Mouse (Mus musculus): ENCODE data around the gene Ntm.
A peak's percentile ranks its signal among the peaks of the same experiment; 100 is the strongest.

The Ntm gene

DNA sequence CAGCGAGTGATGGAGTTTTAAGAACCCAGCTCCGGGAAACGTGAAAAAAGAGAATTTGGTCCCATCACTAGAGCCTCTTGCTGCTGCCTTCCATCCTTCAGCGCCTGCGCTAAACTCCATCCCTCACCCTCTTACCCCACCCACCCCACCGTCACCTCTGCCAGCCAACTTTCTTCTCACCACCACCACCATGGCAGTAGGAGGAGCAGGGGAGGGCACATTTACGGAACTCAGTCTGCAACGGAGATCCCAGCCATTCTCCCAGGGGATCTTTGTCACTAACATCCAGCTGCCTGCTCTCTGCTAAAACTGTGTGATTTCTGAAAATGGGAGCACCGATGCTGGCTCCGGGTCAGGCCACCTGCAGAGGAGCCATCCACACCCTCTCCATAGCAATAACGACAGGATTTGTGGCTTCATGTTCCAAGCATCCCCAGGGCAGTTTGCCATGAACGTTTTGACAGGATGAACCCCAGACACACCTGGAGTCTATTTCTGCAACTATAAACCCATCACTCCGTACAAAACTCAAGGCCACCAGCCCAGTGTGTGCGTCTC lies 309.2 kb downstream of the Ntm start:
- DNase-seq, result no peak

DNA sequence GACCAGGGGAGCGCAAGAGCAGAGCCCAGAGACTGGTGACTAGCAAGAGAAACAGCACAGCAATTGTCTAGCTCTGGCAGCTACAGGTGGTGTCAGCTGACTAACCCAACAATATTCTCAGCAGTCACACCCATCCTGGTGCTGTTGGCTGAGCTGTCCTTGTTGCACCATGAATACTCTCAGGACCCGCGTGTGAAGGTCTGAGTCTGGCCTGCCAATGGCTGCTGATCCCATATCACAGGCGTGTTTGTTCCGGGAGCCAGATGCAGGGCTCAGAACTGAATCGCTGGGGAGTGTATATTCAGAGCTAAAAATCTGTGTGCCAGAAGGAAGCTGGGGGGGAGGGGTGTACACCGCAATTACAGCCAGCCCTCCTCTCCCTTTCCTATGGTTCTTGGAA lies 310.1 kb downstream of the Ntm start:
- DNase-seq, result no peak

DNA sequence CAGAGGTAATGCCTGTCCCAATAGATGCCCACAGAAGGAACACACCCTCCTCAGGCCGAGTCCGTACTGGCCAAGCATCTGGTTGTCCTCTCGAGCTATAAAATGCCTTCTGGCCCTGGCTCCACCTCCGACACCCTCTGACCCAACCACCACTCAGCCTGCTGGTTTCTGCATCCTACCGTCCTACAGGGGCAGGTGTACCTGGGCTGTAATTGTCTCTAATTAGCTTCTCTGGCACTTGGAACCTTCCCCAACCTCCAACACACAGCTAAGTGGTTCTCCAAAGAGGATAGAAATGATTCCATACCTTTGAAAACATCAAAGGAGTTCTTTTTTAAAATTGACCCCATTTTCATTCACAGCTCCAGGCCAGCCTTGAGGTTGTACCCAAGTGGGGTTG lies 311.1 kb downstream of the Ntm start:
- DNase-seq, result no peak

DNA sequence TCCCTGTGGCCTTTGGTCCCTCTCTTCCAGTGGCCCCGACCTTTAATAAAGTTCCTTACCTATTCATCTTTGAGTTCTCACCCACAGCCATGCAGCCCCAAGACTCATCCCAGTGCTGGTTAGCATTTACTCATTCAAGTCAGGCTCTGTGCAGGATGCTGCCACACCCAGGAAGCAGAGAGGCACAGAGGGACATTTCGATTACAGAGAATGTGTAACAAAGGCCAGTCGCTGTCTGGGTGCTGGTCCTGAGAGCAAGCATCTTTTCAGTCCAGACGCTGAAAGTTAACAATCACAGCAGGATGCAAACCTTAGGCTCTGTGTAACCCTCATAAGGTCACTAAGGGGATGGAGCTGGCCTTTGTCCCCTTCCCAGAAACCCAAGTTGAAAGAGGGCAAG lies 311.7 kb downstream of the Ntm start:
- no peak for DNase-seq

DNA sequence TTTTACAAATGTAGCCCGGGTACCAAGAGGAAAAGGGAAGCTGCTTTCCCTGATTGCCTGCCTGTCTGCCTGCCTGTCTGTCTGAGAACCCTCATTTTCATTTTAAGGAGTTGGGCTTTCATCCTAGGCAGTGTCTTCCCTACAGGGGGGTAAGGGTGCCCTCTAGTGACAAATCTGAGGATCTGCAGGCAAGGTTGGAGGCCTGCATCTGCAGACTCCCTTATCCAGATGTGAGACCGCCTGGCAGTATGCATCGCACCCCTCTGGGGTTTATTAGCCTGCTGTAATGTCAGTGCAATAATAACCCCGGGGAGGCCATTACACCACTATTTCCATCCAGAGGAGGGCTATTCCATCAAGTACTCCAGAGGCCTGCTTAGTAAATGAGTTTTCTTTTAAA lies 312.3 kb downstream of the Ntm start:
- peak; percentile 73 for DNase-seq

DNA sequence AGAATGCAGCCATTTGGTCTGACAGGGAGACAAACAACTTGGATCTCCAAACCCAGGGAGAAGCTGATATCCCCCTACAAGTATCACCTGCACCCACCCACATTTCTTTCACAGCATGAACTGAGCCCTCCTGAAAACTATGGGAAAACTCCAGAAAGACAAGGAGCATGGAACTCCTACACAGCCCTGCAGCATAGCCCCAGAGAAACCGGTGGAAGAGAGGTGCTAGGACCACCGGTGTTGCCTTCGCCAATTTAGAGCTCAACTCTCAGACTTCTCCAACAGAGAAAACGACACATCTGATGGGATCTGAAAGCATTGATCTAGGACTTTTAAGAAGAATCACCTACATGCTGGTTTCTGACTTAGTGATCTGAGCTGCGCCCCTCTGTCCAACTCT lies 312.7 kb downstream of the Ntm start:
- DNase-seq, result no peak

DNA sequence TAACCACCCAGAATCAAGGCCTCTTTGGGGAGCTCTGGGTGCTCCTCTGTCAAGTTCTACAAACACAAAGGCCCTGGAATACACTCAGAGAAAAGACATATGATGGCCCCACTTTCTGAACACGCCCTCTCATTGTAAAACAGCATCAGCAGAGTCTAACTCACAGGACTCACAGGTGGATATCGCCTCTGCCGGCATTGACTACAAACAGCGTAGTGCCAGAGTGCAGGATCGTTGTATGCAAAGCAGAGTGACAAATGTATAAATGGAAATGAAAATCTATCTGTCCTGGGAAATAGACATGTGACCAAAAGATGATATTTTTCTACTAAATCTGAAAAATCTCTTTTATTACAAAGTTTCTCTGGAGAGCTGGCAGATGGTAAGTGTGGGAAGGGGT lies 314.7 kb downstream of the Ntm start:
- no peak for DNase-seq

DNA sequence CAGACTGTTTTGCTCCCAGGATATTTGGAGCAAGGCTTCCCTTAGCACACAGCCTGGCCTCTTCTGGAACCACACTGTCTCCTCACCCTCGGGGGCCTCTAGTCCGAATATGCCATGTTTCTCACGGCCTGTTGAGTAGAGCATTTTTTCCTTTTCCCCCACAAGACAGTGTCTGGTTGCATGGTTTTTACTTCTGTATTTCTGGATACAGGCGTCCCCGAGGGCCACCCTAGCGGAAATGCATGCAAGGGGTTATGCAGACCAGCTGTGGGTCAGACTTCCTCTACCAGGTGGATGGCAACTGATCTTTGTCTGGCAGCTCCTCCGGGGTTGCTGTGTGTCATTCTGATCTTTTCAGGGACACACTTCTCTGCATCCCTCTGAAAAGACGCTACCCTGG lies 315.2 kb downstream of the Ntm start:
- no peak for DNase-seq

DNA sequence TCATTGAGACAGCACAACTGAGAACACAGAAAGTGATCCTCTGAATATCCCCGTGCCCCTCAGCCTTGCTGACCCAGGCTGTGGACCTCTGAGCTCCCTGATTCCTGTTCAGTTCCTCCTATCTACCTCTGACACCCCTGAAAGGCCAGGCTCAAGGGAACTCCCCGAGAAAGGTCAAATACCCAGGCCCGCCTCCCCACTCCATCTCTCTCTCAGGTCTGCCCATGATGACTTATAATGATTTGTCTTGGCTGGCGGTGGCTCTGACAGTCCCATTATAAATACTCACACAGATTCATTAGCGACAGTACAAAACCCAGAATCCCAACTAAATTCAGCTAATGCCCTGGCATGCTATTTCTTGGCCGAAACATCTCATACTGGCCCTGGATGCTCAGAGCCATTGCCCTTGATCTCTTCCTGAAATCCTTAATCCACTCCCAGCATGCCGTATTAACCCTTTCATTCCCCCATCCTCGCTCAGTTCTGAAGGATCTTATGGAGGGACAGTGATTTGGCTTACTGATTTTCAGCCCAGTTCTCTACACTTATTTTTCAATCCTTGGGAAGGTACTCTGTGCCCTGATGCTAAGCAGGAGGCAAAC lies 317.0 kb downstream of the Ntm start:
- no peak for DNase-seq

DNA sequence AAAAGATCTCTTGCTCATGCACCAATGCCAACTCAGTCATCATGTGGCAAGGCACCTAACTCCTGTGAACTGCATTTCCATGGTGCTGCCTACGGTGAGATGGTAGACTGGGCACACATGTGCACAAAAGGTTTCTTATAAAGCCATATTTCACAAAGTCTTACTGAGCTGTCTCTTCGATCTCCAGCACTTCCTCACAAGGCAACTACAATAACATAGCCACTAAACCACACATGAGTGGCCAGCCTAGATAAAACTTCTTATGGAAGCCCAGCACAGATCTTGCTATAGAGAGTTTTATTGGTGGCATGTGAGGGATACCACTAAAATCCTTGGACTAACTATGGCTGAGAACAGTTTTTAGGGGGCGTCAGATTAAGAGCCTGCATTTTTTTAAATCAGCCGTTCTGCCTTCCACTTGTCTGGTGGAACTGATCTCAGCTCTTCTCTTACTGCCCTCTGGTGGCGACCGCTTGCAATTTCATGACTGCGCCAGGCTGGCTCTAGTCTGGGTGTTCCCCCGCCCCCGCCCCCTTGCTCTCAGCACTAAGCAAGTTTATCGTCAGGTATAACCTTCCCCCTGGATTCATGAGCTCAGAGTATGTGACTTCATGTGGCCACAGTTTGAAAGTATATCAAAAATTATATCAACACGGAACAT lies 319.8 kb downstream of the Ntm start:
- DNase-seq, result peak; percentile 88

DNA sequence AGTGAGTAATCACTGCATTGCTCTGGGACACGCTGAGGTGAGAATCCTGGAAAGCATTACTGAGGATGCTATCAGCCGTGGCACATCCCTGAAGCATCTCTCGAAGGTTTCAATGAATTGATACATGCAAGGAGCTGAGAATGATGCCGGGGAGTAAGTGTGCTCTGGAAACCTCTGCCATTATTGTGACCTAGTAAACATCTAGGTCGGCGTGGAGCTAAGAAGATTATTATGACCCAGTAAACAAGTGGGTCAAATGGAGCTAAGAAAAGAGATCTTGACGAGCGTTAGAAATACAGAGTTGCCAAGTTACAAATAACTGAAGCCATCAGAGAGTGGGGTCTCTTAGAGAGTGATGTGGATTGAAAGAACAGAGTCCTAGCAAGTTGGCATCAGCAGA lies 325.6 kb downstream of the Ntm start:
- no peak for DNase-seq

DNA sequence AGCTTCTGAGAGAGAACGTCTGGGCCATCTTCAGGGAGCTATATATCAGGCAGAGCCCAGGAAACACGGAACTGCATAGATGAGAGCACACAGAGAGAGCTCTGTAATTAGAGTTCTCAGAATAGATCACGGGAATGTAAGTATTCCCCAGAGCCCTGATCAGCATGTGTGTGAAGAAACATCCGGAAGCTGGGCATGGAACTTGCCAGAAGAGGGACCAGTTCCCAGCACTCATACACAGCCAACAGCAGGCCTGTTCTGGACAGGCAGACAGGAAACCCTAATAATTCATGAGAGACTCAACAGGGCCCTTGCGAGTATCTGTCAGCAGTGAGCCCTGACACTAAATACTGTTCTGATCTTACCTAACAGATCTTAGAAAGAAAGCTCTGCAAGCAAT lies 345.8 kb downstream of the Ntm start:
- no peak for DNase-seq

DNA sequence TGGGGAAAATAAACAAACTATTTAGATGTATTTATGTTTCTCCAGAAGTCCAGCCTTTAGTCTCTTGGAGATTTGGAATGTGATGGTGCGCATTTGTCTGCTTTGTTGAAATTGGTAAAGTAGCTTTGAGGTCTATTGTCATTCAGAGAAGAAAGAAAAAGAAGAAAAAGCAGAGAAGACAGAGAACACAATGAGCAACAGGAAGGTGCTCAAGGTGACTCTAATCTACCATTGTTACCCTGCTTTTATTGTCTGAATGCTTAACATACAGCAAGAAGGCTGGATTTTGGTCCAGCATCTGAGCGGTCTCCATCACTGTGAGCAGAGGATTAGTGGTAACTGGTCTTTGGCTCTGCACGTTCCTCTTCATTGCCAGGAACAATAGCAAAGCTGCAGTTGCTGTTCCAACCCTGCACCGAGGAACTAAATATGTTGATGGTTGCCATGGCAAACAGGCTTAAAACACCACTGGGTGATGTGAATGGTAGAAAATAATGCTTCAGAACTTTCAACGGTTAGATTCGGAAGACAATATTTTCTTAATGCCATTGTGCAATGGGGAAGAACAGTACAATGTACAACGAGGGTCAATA lies 350.8 kb downstream of the Ntm start:
- no peak for DNase-seq

DNA sequence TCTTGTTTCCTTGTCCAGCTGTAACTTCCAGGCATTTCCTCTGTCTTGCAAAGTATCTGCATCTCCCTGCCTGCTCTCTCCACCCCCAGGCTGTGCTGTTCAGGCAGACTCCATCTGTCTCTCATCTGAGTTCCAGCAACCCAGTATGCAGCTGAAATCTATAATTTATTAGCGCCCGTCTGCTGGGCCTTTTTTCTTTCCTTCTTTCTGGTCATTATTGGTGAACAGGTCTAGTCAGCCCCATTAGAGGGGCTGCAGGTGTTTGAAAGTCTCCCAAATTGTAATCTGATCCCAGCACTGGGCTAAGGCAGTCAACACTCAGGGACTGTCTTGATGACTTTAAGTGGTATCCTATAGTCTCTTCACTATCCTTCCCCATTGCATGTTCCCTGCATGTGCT lies 352.1 kb downstream of the Ntm start:
- no peak for DNase-seq

DNA sequence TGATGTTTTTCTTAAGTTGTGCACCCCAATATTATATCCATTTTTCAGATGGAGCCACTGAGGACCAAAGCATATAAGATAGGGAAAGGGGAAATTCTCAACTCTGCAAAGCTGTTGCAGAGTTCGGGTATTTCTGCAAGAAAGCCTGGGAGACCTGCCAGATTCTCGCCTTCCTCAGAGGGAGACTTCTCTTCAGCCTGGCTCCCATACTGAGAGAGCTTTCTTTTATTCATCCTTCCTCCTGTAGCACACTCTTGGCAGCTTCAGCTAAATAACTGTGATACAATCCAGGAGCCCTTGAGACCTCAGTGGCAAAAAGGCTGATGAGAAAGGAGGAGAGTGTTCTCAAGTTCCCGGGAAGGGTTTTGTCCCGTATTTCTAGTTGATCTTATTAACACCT lies 365.3 kb downstream of the Ntm start:
- no peak for DNase-seq

DNA sequence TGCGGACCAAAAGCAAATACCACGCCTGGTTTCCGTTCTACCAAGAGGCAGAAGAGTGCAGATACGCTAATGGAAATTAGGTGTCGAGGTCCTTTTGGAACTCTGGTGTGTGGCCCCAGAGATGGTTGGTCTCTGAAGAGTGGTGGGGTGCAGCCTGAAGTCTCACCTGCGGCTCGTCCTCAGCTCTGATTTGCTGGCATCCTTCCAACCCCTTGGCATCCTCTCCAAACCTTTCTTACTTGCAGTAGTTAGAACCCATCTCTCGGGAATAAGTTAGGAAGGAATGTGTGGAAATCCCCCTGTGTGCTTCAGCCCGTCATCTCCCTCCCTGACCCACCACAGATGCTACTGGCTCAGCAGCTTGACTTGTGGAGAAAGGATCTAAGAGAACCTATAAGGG lies 367.6 kb downstream of the Ntm start:
- peak; percentile 69 for DNase-seq

DNA sequence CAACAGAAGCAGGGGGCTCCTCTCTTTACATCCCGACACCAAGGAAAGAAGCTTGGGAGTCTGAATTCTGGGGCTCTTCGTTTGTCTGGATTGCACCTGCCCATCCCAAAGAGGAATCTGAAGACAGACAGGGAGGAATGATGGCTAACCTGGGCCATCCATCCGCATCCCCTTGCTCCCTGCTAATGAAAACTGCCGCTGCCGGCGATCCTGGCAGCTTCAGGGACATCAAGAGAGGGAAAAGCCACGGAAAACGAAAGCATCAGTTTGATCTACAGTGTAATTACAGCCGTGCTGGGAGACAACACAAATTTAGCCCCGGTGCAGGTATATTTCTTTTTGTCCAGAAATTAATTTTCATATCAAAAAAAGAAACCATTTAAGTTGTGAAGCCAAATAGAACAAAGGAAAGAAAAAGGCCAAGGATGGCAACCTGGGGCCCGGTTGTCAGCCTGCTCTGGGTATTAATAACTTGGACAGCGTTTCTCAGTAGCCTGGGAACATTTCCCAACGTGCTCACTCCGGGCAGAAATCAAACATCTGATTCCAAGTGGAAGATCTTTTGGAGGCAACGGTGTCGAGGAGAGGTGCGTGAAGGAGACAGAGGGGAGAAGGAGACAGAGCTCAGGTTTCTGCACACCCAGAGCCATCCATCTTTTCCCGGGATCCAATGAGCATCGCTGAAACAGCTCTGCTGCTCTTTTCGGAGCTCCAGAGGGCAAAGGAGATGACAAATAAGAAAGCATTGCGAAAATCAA lies 368.2 kb downstream of the Ntm start:
- peak; percentile 69 for DNase-seq

DNA sequence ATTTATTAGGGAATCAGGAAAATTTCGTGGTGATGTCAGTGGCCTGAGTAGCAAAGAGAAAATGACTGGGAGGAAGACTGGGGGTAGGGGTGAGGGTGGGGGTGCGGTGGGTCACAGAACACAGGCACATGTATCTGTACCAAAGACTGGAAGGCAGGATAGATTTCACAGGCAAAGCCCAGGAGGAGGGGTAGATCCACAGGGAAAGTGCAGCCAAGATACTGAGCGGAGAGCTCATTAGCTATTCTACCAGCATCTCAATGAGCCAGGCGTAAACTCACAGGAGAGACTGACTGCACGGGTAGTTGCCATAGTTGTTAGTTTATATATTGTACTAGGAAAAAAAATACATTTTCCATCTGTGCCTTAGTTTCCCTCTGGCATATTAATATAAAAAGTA lies 375.6 kb downstream of the Ntm start:
- DNase-seq, result no peak

DNA sequence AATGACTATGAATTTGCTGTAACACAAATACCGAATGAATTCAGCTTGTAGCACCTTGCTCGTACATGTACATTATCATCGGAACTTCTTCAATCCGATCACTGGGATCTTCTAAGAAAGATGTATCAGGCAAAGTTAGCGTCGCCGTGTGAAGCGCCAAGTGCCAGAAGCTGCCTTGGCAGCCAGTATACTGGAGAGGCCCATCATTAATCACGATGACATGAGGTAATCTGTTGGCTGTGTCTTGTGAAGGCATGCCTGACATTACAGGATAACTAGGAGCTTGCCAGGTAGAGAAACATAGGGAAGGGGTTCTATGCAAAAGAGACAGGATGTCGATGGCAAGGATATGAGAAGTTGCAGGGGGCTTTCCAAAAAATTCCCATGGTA lies 376.6 kb downstream of the Ntm start:
- no peak for DNase-seq

DNA sequence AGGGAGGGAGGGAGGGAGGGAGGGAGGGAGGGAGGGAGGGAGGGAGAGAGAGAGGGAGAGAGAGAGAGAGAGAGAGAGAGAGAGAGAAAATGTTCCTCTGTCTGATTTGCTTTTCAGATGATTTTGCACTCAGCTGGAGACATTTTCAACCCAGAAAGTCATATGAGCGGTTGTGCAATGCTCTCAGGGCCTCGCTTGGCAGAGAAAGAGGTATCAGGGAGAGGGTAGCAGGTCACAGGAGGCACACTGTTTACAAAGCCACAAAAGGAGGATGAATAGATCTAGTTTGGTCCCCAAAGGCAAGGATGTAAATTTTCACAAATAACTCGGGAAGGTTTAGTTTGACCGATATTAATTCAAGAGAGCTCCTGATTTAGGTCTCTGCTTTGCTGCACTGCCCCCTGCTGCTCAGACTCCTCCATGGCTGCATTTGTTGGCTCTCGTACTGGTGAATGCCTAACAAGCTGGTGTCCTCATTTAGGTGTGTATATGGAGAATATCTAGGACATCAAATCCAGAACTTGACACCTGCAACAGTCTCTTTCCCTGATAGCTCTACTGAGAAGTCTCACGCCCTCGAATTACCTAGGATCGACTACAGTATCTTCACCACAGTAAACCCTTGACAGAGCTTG lies 377.1 kb downstream of the Ntm start:
- DNase-seq, result peak; percentile 87

DNA sequence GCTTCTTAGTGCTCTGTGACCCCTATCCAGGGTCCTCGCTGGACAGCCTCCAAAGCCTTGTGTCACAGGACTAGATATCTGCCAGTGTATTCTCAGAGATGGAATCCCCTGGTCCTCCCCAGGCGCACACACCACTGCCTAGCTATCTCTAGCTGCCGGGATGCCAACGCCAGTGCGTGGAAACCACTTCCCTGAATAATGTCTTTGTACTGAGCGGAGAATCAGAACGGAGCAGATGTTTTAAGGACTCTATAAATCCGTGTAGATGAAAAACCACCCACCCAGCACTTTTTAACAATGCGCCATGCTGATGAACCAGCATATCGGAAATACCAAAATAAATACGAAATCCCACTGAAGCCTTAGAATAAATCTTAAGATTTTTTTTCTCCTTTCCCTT lies 384.7 kb downstream of the Ntm start:
- DNase-seq, result no peak

DNA sequence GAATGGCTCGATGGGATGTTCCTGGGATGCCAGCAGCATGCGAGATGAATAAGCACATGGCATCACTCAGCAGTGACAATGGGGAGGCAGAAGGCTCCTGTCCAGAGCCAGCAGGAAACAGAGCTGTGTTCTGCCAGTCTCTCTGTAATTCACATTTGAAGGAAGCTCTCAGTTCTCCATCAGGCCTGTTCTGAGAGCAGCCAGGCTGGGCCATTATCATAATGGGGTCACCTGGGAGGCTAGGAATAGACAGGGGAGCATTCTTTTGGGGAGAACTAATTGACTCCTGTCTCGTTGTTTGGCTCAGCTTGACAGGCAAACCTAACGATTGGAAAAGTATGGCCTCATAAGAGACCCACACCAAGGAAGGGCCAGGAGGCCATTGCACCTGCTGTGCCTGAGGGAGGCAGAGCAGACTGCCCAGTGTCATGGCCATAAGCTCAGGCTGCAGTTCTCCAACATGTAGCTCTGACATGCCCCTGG lies 386.8 kb downstream of the Ntm start:
- peak; percentile 88 for DNase-seq

DNA sequence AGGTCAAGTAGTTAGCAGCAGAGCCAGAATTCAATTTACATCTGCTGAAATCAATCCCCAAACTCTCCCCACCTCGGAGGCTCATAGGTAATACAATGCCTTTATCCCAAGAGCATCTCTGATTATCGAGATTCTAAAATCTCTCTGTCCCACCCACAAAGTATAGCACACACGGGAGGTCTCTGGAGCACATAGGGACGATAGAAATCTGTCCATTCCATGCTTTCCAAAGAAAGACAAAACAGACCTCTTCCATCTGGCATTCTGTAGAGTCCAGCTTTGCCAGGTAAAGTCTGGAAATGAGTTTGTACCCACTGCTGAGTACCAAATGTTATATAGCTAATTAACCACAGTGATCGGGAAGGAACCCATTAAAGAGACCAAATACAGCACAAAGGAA lies 388.4 kb downstream of the Ntm start:
- DNase-seq, result peak; percentile 76

All from cerebellum, adult 8-10 months (tissue).